Mouse (Mus musculus) forebrain, embryonic 15.5 days (tissue): Measurements from ENCODE around the gene Aldh8a1. TPM values are rescaled to one million over a fixed set of nuclear protein-coding genes. Genes with fewer than 3 reads are reported as not detected.

Experiments used
- ATAC-seq: fragments of 200-750 bp; cut with Nextera tagmentation; replicated peaks from 2 replicates; pipeline ENCODE4 v1.8.0; 2017; ENCODE audit warnings: mild to moderate bottlenecking, moderate TSS enrichment, moderate library complexity
- H3K27ac ChIP-seq: fragments of 300-500 bp; sonication (generic); replicated peaks from 2 replicates; pipeline ENCODE4 v1.5.1; 2015; ENCODE audit warnings: mild to moderate bottlenecking, inconsistent platforms
- H3K27me3 ChIP-seq: fragments of 300-500 bp; sonication (generic); 2 replicates; pipeline ENCODE4 v1.6.1; 2015; ENCODE audit warnings: inconsistent platforms
- H3K36me3 ChIP-seq: fragments of 300-500 bp; sonication (generic); 2 replicates; pipeline ENCODE4 v1.6.1; 2015; ENCODE audit warnings: mild to moderate bottlenecking, inconsistent platforms
- H3K4me1 ChIP-seq: fragments of 300-500 bp; sonication (generic); 2 replicates; pipeline ENCODE4 v1.6.1; 2015; ENCODE audit warnings: inconsistent platforms
- H3K4me2 ChIP-seq: fragments of 300-500 bp; sonication (generic); replicated peaks from 2 replicates; pipeline ENCODE4 v1.6.1; 2015; ENCODE audit warnings: mild to moderate bottlenecking, inconsistent platforms
- H3K4me3 ChIP-seq: fragments of 300-500 bp; sonication (generic); 2 replicates; pipeline ENCODE4 v1.5.1; 2015; ENCODE audit warnings: mild to moderate bottlenecking, inconsistent platforms
- H3K9ac ChIP-seq: fragments of 300-500 bp; sonication (generic); replicated peaks from 2 replicates; pipeline ENCODE4 v1.6.1; 2015; ENCODE audit warnings: mild to moderate bottlenecking, inconsistent platforms
- H3K9me3 ChIP-seq: fragments of 300-500 bp; sonication (generic); 2 replicates; pipeline ENCODE4 v1.6.1; 2016; ENCODE audit warnings: inconsistent platforms
- WGBS: fragments of 180-500 bp; shearing (Covaris S2); methylation state at CpG from one replicate; pipeline ENCODE4 v1.1.7; 2015; ENCODE audit warnings: mixed read lengths; 5-methylcytosine and 5-hydroxymethylcytosine counted together
- polyA plus RNA-seq: library from polyadenylated mRNA; unstranded; fragments of >200 nt; fragmentation: Nextera tagmentation; extraction: Ambion mirVana; gene quantifications from 2 replicates; pipeline ENCODE4 v1.2.1, GENCODE M21; 2015

Aldh8a1 gene
- polyA plus RNA-seq, 1 experiment from 2014 or later, result not detected

DNA sequence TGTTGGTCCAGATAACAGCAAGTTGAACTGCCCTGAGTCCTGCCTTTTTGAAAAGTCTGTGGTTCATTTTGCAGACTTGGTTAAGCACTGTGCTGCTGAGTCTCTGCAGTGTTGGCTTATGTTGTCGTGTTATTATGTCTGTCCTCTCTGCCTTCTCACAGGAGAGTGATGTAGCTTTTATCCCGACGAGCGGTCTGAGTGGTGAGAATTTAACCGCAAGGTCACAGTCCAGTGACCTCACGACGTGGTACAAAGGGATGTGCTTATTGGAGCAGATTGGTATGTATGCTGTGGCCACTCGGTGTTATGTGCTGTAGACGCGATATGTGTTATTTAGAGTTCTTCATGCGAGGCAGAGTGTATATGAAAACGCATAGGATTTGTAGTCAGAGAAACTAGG is 25.3 kb upstream of the Aldh8a1 start:
- H3K4me3 ChIP-seq, result no peak overlapping the region
- H3K36me3 ChIP-seq, result peaks cover 48% of the 10 kb centered on the region
- 77% methylated on average over 12 of the region's 12 CpGs for WGBS
- H3K27me3 ChIP-seq, result no peaks in the 10 kb centered on the region
- H3K4me2 ChIP-seq, result no peak overlapping the region
- no peak overlapping the region for H3K27ac ChIP-seq
- no peak for ATAC-seq
- H3K9ac ChIP-seq, result no peak overlapping the region
- H3K4me1 ChIP-seq, result no peaks in the 10 kb centered on the region
- H3K9me3 ChIP-seq, result no peaks in the 10 kb centered on the region

DNA sequence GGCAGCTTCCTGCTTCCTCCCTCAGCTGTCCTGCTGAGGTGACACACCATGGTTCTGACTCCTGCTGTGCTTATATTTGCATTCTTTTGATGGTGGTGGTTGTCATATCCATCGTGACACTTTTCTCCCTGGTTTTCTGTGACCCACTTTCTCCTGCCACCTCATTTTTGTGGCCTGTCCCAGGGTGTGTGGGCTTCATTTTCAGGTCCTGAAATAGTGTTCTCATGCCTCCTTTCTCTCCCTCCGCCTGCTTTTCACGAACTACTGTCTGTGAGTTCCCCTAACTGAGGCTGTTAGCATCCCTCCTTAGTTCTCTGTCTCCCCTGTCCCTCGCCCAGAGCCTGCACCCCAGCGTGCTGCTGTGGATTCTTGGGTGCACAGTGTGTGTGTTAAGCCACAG is 23.2 kb upstream of the Aldh8a1 start:
- Histone ChIP-seq H3K9me3 (no peaks in the 10 kb centered on the region), H3K27me3 (no peaks in the 10 kb centered on the region), H3K27ac (no peak overlapping the region), H3K4me3 (no peak overlapping the region), H3K36me3 (peaks cover 47% of the 10 kb centered on the region), H3K9ac (no peak overlapping the region), H3K4me1 (no peaks in the 10 kb centered on the region), H3K4me2 (no peak overlapping the region)
- no peak for ATAC-seq
- 77% methylated on average over 5 of the region's 5 CpGs for WGBS

DNA sequence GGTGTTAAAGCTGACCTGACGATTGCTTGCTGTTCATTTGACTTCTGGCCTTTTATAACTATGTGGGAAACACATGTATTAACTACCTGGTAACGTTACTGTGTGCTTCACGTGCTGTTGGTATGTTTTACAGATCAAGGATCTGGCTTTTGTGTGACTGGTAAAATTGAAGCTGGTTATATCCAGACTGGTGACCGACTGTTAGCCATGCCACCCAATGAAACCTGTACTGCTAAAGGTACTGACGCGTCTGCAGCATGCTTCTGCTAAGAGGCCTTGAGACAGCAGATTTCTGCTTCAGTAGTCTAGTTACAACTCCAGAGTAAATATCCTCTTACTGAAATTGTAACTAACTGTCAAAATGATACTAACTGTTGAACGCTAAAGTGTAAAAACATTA is 22.6 kb upstream of the Aldh8a1 start:
- Histone ChIP-seq H3K9me3 (no peaks in the 10 kb centered on the region), H3K27me3 (no peaks in the 10 kb centered on the region), H3K36me3 (peaks cover 50% of the 10 kb centered on the region), H3K27ac (no peak overlapping the region), H3K9ac (no peak overlapping the region), H3K4me2 (no peak overlapping the region), H3K4me1 (no peaks in the 10 kb centered on the region), H3K4me3 (no peak overlapping the region)
- 93% methylated on average over 7 of the region's 7 CpGs for WGBS
- ATAC-seq, result no peak

DNA sequence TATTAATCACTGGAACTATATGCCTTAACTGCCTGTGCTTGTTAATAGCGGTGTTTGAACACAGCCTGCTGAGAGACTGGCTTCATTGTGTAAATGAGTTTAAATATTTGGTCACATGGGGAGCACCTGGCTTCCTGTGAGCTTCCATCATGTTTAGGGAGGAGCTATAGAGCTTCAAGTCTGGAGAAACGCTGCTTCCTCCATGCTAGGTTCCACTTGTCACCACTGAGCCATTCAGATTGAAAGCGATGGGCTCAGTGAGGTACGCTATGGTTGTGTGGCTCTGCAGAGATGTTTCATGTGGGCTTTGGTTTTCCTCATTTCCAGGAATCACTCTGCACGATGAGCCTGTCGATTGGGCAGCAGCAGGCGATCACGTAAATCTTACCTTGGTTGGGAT is 19.1 kb upstream of the Aldh8a1 start:
- no peak for ATAC-seq
- H3K9me3 ChIP-seq, result no peaks in the 10 kb centered on the region
- H3K4me2 ChIP-seq, result no peak overlapping the region
- no peaks in the 10 kb centered on the region for H3K27me3 ChIP-seq
- peaks cover 37% of the 10 kb centered on the region for H3K36me3 ChIP-seq
- no peak overlapping the region for H3K27ac ChIP-seq
- no peaks in the 10 kb centered on the region for H3K4me1 ChIP-seq
- WGBS, result 95% methylated on average over 8 of the region's 8 CpGs
- H3K9ac ChIP-seq, result no peak overlapping the region
- no peak overlapping the region for H3K4me3 ChIP-seq

DNA sequence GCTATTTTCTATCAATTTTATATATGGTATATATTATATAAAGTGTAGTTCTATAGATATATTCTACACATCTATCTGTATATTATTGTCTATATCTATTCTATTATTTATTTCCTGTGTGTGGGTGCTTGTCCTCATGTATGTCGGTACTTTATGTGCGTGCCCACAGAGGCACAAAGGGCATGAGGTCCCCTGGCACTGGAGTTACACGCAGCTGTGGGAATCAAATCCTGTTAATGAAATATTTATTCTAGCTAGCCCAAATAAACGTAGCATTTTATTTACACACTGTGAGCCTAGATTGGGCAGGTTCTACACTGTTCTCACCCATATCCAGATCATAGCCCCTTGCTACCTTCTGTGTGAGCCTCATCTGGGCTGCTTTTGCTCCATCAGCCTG is 18.0 kb upstream of the Aldh8a1 start:
- Histone ChIP-seq H3K27me3 (no peaks in the 10 kb centered on the region), H3K9me3 (no peaks in the 10 kb centered on the region), H3K4me1 (no peaks in the 10 kb centered on the region), H3K27ac (no peak overlapping the region), H3K4me3 (no peak overlapping the region), H3K9ac (no peak overlapping the region), H3K36me3 (peaks cover 34% of the 10 kb centered on the region; the same call in 1 of the 2 replicates), H3K4me2 (no peak overlapping the region)
- no peak for ATAC-seq
- WGBS, result 92% methylated on average over 4 of the region's 4 CpGs

DNA sequence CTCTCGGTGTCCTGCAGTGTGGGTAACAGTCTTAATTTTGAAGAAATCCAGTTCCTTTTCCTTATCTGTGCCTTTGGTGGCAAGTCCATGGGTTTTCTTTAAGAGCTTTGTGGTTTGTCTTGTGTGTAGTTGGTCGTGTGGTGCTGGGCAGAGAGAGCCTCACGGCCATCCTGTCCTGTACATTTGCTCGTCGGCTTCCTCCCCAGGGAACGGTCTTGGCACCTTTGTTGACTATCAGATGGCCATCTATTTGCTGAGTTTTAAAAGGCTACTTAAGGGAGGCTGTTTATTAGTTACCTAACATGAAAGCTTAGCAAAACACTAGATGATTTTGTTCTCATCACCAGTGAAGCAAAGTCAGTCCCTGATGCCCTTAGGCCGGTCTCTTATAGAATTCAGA is 15.2 kb upstream of the Aldh8a1 start:
- Histone ChIP-seq H3K4me3 (no peak overlapping the region), H3K9me3 (no peaks in the 10 kb centered on the region), H3K27me3 (no peaks in the 10 kb centered on the region), H3K4me2 (no peak overlapping the region), H3K36me3 (peaks cover 26% of the 10 kb centered on the region), H3K27ac (no peak overlapping the region), H3K9ac (no peak overlapping the region), H3K4me1 (no peaks in the 10 kb centered on the region)
- 89% methylated on average over 7 of the region's 7 CpGs for WGBS
- no peak for ATAC-seq

DNA sequence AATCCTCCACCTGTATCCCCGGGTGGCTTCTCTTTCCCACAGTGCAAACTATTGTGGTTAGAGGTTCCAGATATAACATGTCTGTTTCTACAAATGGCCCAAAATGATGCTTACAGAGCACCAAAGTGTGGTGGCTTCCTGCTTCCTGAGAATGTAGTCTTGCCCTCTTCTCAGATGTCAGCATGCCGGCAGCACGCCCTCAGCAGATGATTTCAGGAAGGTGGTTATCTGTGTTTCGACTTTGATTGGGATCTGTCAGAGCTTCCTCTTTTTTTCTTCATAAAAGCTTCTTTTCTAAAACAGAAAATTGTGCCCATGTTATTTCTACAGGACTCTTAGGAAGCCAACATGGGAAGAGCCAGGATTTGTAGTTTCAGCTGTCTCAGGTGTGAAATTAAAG is 13.8 kb upstream of the Aldh8a1 start:
- no peak overlapping the region for H3K4me2 ChIP-seq
- ATAC-seq, result no peak
- H3K36me3 ChIP-seq, result peaks cover 28% of the 10 kb centered on the region
- no peak overlapping the region for H3K27ac ChIP-seq
- H3K4me3 ChIP-seq, result no peak overlapping the region
- H3K4me1 ChIP-seq, result no peaks in the 10 kb centered on the region
- H3K9ac ChIP-seq, result no peak overlapping the region
- WGBS, result 94% methylated on average over 4 of the region's 4 CpGs
- no peaks in the 10 kb centered on the region for H3K9me3 ChIP-seq
- H3K27me3 ChIP-seq, result no peaks in the 10 kb centered on the region

DNA sequence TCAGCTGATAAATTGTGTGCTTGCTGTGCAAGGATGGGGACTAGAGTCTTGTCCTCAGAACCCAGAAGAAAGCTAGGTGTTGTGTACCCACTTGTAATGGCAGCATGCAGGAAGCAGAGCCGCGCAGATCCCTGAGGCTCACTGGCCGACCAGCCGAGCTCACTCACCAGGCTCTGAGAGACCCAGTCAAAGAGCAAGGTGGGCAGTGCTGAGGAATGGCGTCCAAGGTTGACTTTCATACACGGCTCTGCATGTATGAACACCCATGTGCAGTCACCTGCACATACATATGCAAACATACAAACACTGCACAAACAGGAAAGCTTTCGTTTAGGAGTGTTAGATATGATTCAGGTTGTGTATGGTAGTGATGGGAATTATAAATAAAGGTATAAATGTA is 12.1 kb upstream of the Aldh8a1 start:
- 97% methylated on average over 7 of the region's 7 CpGs for WGBS
- Histone ChIP-seq H3K27ac (no peak overlapping the region), H3K4me1 (no peaks in the 10 kb centered on the region), H3K4me3 (no peak overlapping the region), H3K36me3 (peaks cover 32% of the 10 kb centered on the region), H3K9ac (no peak overlapping the region), H3K4me2 (no peak overlapping the region), H3K9me3 (no peaks in the 10 kb centered on the region), H3K27me3 (no peaks in the 10 kb centered on the region)
- no peak for ATAC-seq

DNA sequence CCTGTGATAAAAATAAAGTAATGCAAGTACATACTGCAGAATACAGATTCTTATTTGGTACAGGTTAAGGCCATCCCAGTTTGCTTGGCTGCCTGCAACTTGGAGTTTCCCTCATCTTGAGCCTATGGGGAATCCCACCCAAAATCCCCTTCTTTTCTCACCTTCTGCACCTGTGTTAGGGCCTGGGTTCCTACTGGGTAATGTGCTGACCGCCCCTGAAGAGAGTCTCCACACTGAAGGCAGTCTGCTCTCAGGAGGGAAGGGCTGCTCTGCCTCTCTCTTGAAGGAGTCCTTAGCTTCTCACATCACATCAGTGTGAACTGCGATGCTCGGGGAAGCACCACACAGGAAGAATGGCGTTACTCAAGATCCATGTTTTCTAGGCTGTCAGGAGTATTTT is 11.2 kb upstream of the Aldh8a1 start:
- H3K36me3 ChIP-seq, result peaks cover 37% of the 10 kb centered on the region
- H3K9me3 ChIP-seq, result no peaks in the 10 kb centered on the region
- WGBS, result 94% methylated on average over 4 of the region's 4 CpGs
- no peak for ATAC-seq
- no peak overlapping the region for H3K4me3 ChIP-seq
- no peaks in the 10 kb centered on the region for H3K4me1 ChIP-seq
- H3K27me3 ChIP-seq, result no peaks in the 10 kb centered on the region
- H3K27ac ChIP-seq, result no peak overlapping the region
- H3K4me2 ChIP-seq, result no peak overlapping the region
- H3K9ac ChIP-seq, result no peak overlapping the region

DNA sequence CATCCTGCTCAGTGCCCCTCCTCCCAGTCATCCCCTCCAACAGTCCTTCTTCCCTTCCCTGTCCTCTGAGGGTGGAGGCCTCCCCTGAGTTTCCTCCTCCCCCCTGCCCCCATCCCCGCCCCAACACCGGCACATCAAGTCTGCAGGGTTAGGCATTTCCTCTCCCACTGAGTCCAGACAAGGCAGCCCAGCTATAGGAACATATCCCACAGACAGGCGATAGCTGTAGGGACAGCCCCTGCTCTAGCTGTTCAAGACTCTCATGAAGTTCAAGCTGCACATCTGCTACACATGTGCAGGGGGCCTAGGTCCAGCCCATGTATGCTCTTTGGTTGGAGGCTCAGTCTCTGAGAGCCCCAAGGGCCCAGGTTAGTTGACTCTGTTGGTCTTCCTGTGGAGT is 10.6 kb upstream of the Aldh8a1 start:
- Histone ChIP-seq H3K27me3 (no peaks in the 10 kb centered on the region), H3K4me3 (no peak overlapping the region), H3K9ac (no peak overlapping the region), H3K36me3 (peaks cover 37% of the 10 kb centered on the region), H3K4me1 (no peaks in the 10 kb centered on the region), H3K9me3 (no peaks in the 10 kb centered on the region), H3K4me2 (no peak overlapping the region), H3K27ac (no peak overlapping the region)
- WGBS, result 81% methylated on average over 3 of the region's 3 CpGs
- no peak for ATAC-seq

DNA sequence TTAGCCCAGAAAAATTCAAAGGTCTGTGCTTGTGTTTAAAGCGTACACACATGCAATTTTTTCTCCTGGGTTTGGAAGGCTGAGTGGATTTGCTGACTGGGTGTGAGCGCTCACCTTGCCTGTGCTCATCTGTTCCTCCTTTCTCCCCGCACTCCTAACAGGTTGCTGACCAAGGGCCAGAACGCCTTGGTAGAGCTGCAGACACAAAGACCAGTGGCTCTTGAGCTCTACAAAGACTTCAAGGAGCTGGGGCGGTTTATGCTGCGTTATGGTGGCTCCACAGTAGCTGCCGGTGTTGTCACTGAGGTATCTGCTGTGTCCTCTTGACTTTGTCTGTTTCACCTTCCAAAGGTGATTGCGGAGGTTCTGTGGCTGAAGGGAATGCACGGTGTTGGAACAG is 9.6 kb upstream of the Aldh8a1 start:
- H3K27me3 ChIP-seq, result no peaks in the 10 kb centered on the region
- no peak for ATAC-seq
- H3K4me1 ChIP-seq, result no peaks in the 10 kb centered on the region
- WGBS, result 95% methylated on average over 9 of the region's 9 CpGs
- no peaks in the 10 kb centered on the region for H3K9me3 ChIP-seq
- no peak overlapping the region for H3K4me2 ChIP-seq
- peaks cover 37% of the 10 kb centered on the region for H3K36me3 ChIP-seq
- no peak overlapping the region for H3K27ac ChIP-seq
- H3K9ac ChIP-seq, result no peak overlapping the region
- H3K4me3 ChIP-seq, result no peak overlapping the region

DNA sequence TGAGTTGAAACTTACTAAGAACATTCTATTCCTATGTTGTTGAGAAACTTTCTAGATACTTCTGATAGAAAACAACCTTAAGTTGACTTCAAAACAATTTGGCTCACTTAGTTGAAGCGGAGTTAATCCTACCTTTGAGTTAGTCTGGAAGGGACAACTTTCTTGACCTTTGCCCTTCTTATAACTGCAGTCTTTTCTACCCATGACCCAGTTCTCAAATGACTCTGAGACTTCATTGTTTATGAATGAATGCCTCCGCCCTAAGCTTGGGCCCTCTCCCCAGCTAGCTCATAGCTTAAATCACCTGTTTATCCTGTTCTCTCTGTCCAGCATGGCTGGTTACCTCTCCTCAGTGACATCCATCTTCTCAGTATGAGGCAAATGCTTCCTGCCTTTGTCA is 7.5 kb upstream of the Aldh8a1 start:
- Histone ChIP-seq H3K9me3 (no peaks in the 10 kb centered on the region), H3K4me3 (no peak overlapping the region), H3K27me3 (no peaks in the 10 kb centered on the region), H3K4me2 (no peak overlapping the region), H3K4me1 (no peaks in the 10 kb centered on the region), H3K36me3 (peaks cover 29% of the 10 kb centered on the region), H3K9ac (no peak overlapping the region), H3K27ac (no peak overlapping the region)
- no peak for ATAC-seq
- WGBS, result 61% methylated on average over 2 of the region's 2 CpGs

DNA sequence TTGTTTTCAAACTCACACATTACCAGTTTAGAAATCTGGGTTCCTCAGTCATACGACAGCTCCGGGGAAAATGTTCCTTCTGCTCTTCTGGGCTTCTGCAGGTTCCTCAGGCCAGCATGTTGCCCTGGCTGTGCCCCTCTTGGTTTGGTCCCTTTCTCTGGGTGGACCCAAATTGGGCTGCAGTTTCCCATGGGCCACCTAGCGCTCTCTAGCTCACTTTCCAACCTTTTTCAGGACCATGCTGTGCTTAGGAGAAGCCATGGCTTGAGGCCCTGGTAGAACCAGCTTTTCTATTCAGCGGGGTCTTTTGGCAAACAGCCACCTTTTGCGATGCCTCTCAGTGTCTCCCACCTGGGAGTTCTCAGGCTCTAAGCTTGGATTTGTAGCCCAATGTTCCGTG is 4.8 kb upstream of the Aldh8a1 start:
- Histone ChIP-seq H3K4me3 (no peak overlapping the region), H3K36me3 (peaks cover 23% of the 10 kb centered on the region), H3K27me3 (no peaks in the 10 kb centered on the region), H3K4me1 (no peaks in the 10 kb centered on the region), H3K4me2 (no peak overlapping the region), H3K9me3 (no peaks in the 10 kb centered on the region), H3K27ac (no peak overlapping the region), H3K9ac (no peak overlapping the region)
- 95% methylated on average over 6 of the region's 6 CpGs for WGBS
- no peak for ATAC-seq
